17 mouse cellular contexts compared by ENCODE assay signal in the genomic region with DNA sequence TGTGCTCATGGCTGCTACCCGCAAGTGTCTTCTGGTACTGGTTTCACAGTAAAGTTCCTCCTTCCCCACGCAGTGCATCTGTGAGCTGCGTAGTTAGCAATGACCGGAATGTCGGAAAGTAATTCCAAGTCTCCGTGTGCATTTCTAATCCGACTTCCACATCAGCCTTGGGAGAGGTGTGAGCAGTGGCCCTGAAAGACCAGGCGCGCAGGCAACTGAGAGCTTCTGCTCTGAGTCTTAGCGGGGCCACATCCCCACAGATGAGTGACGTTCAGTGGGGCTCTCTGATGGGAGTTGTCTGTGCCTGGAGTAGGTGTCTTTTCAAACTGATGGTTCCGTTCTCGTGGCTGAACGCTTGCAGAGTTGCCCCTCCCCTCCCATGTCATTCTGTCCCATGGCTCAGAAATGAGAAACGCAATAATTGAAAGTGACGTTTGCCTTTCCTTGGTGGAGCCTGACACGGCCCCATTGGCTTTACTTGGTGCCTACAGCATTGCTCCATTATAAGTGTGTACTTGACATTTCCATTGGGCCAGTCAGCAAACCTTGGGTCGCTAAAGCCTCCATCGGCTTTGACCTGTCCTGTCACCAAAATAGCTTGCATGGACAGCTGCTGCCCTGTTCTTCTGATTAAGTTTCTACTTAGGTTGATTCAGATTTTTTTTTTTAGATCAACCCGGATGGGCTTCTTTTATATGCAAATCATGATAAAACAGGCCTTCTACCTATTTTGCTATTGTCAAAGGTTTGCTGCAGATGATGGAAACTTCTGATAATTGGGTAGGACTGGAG.
"Had no signal": no experiment of that assay in that cellular context is flagged by ENCODE, and none has a peak within 500 bp of the region (broad histone marks: within the 10 kb centered on the region; RNA-seq: fewer than 3 reads in every experiment).

No protein-coding gene starts in this region.

- H3K4me1 ChIP-seq: kidney, embryonic 15.5 days; limb, embryonic 13.5 days; liver, embryonic 13.5 days; midbrain, embryonic 12.5 days; midbrain, embryonic 15.5 days had no signal

- H3K27me3 ChIP-seq: kidney, embryonic 15.5 days; limb, embryonic 13.5 days; liver, embryonic 13.5 days; midbrain, embryonic 12.5 days; midbrain, embryonic 15.5 days had no signal

- H3K27ac ChIP-seq: kidney, embryonic 15.5 days; limb, embryonic 13.5 days; liver, embryonic 13.5 days; midbrain, embryonic 12.5 days; midbrain, embryonic 15.5 days had no signal

- H3K9ac ChIP-seq: kidney, embryonic 15.5 days; limb, embryonic 13.5 days; liver, embryonic 13.5 days; midbrain, embryonic 12.5 days; midbrain, embryonic 15.5 days had no signal

- H3K4me2 ChIP-seq: kidney, embryonic 15.5 days; limb, embryonic 13.5 days; liver, embryonic 13.5 days; midbrain, embryonic 12.5 days; midbrain, embryonic 15.5 days had no signal

- ATAC-seq: midbrain, embryonic 15.5 days had no signal

- DNase-seq: kidney, adult 11 months; kidney, adult 8-10 months; kidney, postnatal 10 days; kidney, postnatal 36 days; left cerebral cortex, postnatal 4 days; liver, embryonic 13.5 days; lung, adult 2 months; lung, postnatal 14 days; lung, postnatal 4 days; right cerebral cortex, postnatal 25 days; thymus, adult 2 months; thymus, postnatal 14 days; thymus, postnatal 4 days had no signal

- H3K4me3 ChIP-seq: kidney, embryonic 15.5 days; limb, embryonic 13.5 days; liver, embryonic 13.5 days; midbrain, embryonic 12.5 days; midbrain, embryonic 15.5 days had no signal

- H3K9me3 ChIP-seq: kidney, embryonic 15.5 days; limb, embryonic 13.5 days; liver, embryonic 13.5 days; midbrain, embryonic 12.5 days; midbrain, embryonic 15.5 days had no signal
